ENCODE assay signal across 26 mouse cellular contexts in genomic region chr14:9646233-9646632, GRCm38 (mm10).
DNase-seq lines count a peak whose midpoint lies in the region; ATAC-seq and TF ChIP-seq lines count a peak whose summit lies in the region.
"Had no signal": no experiment of that assay in that cellular context is flagged by ENCODE, and none has a peak within 500 bp of the region (broad histone marks: within the 10 kb centered on the region; RNA-seq: fewer than 3 reads in every experiment).

No protein-coding gene starts in this region.

- H3K9me3 ChIP-seq in forebrain, embryonic 16.5 days (ENCODE audit: control insufficient read depth, low read length) = no peaks in the 10 kb centered on the region
- no peaks in the 10 kb centered on the region for H3K9me3 ChIP-seq in forebrain, embryonic 13.5 days (replicated peaks)
- no peaks in the 10 kb centered on the region for H3K9me3 ChIP-seq in heart, embryonic 12.5 days (replicated peaks)
- H3K9me3 ChIP-seq: embryonic facial prominence, embryonic 12.5 days; embryonic facial prominence, embryonic 15.5 days; heart, embryonic 15.5 days; hindbrain, embryonic 10.5 days; hindbrain, embryonic 13.5 days; intestine, embryonic 15.5 days had no signal

- peak; percentile 43; the same call in 1 of the 2 replicates for ATAC-seq in forebrain, embryonic 16.5 days
- ATAC-seq in forebrain, embryonic 13.5 days = no peak
- ATAC-seq in heart, embryonic 12.5 days (ENCODE audit: insufficient number of reproducible peaks, low FRiP score) = no peak
- no peak for ATAC-seq in granulocyte monocyte progenitor cell, adult 5-6 weeks (replicated peaks; ENCODE audit: poor library complexity, severe bottlenecking)
- ATAC-seq: CD4-positive, CD25-positive, alpha-beta regulatory T cell, adult 4 months; hindbrain, embryonic 16.5 days; intestine, embryonic 15.5 days had no signal

- no peaks in the 10 kb centered on the region for H3K36me3 ChIP-seq in forebrain, embryonic 16.5 days (ENCODE audit: control insufficient read depth, insufficient read depth)
- no peaks in the 10 kb centered on the region for H3K36me3 ChIP-seq in forebrain, embryonic 13.5 days (ENCODE audit: poor library complexity, severe bottlenecking)
- no peaks in the 10 kb centered on the region for H3K36me3 ChIP-seq in heart, embryonic 12.5 days
- H3K36me3 ChIP-seq: embryonic facial prominence, embryonic 12.5 days; embryonic facial prominence, embryonic 15.5 days; heart, embryonic 15.5 days; hindbrain, embryonic 10.5 days; hindbrain, embryonic 13.5 days; intestine, embryonic 15.5 days had no signal

- no peaks in the 10 kb centered on the region for H3K27me3 ChIP-seq in forebrain, embryonic 16.5 days (replicated peaks; ENCODE audit: control insufficient read depth, insufficient read depth, low read length)
- H3K27me3 ChIP-seq in forebrain, embryonic 13.5 days = 0 out of 2 replicates have a peak, but pooled peaks cover 4% of the 10 kb centered on the region
- H3K27me3 ChIP-seq in heart, embryonic 12.5 days (replicated peaks) = no peaks in the 10 kb centered on the region
- H3K27me3 ChIP-seq: embryonic facial prominence, embryonic 12.5 days; embryonic facial prominence, embryonic 15.5 days; heart, embryonic 15.5 days; hindbrain, embryonic 13.5 days; intestine, embryonic 15.5 days had no signal

- TF ChIP-seq CTCF in brain, embryonic 14.5 days (IDR thresholded peaks at IDR 0.05; ENCODE audit: borderline replicate concordance, extremely low read depth, insufficient read depth, insufficient read length) = no peak

- H3K27ac ChIP-seq in forebrain, embryonic 16.5 days (ENCODE audit: low read length) = peak overlapping the region; percentile 37
- H3K27ac ChIP-seq in forebrain, embryonic 13.5 days = no peak overlapping the region
- H3K27ac ChIP-seq in heart, embryonic 12.5 days (ENCODE audit: poor library complexity, severe bottlenecking) = no peak overlapping the region
- H3K27ac ChIP-seq: embryonic facial prominence, embryonic 12.5 days; embryonic facial prominence, embryonic 15.5 days; heart, embryonic 15.5 days; hindbrain, embryonic 10.5 days; hindbrain, embryonic 13.5 days; intestine, embryonic 15.5 days had no signal

- H3K4me3 ChIP-seq in forebrain, embryonic 16.5 days (replicated peaks; ENCODE audit: low read length) = no peak overlapping the region
- H3K4me3 ChIP-seq in forebrain, embryonic 13.5 days = no peak overlapping the region
- no peak overlapping the region for H3K4me3 ChIP-seq in heart, embryonic 12.5 days
- H3K4me3 ChIP-seq: embryonic facial prominence, embryonic 12.5 days; embryonic facial prominence, embryonic 15.5 days; heart, embryonic 15.5 days; hindbrain, embryonic 10.5 days; hindbrain, embryonic 13.5 days; intestine, embryonic 15.5 days had no signal

- no peak for TF ChIP-seq POLR2A in brain, embryonic 14.5 days (IDR thresholded peaks at IDR 0.05; ENCODE audit: borderline replicate concordance, extremely low read depth, insufficient read depth, insufficient read length, poor library complexity, severe bottlenecking)

- H3K4me1 ChIP-seq in forebrain, embryonic 16.5 days (replicated peaks; ENCODE audit: control insufficient read depth, insufficient read depth, low read length) = peaks cover 28% of the 10 kb centered on the region
- peaks cover 29% of the 10 kb centered on the region for H3K4me1 ChIP-seq in forebrain, embryonic 13.5 days
- H3K4me1 ChIP-seq in heart, embryonic 12.5 days (replicated peaks) = peaks cover 5% of the 10 kb centered on the region
- H3K4me1 ChIP-seq: embryonic facial prominence, embryonic 12.5 days; embryonic facial prominence, embryonic 15.5 days; heart, embryonic 15.5 days; intestine, embryonic 15.5 days had no signal

- peak; percentile 33 for DNase-seq in heart, adult 11 months
- peak; percentile 63 for DNase-seq in brain, adult 2 months (ENCODE audit: low read depth, low spot score)
- DNase-seq in brain, embryonic 14.5 days (ENCODE audit: low read depth) = peak; percentile 35
- no peak for DNase-seq in thymus, postnatal 0 days (ENCODE audit: low spot score)
- DNase-seq: adrenal gland, adult 2 months; adrenal gland, postnatal 14 days; cerebellum, adult 18-20 months; cerebellum, adult 9-10 months; cerebellum, postnatal 14 days; gastrocnemius, postnatal 25 days; heart, postnatal 10 days; heart, postnatal 36 days; kidney, adult 11 months had no signal

- no peak overlapping the region for H3K4me2 ChIP-seq in forebrain, embryonic 16.5 days (ENCODE audit: low read length)
- H3K4me2 ChIP-seq in forebrain, embryonic 13.5 days = no peak overlapping the region
- H3K4me2 ChIP-seq in heart, embryonic 12.5 days = no peak overlapping the region
- H3K4me2 ChIP-seq: embryonic facial prominence, embryonic 12.5 days; embryonic facial prominence, embryonic 15.5 days; heart, embryonic 11.5 days; heart, embryonic 15.5 days; hindbrain, embryonic 13.5 days; intestine, embryonic 15.5 days had no signal

- WGBS in forebrain, embryonic 16.5 days = 51% methylated on average over 7 of the region's 7 CpGs
- WGBS in forebrain, embryonic 13.5 days = 81% methylated on average over 7 of the region's 7 CpGs
- WGBS in heart, embryonic 12.5 days = 87% methylated on average over 7 of the region's 7 CpGs

- H3K9ac ChIP-seq in forebrain, embryonic 16.5 days (replicated peaks; ENCODE audit: low read depth, low read length) = no peak overlapping the region
- H3K9ac ChIP-seq in forebrain, embryonic 13.5 days = no peak overlapping the region
- no peak overlapping the region for H3K9ac ChIP-seq in heart, embryonic 12.5 days
- H3K9ac ChIP-seq: embryonic facial prominence, embryonic 12.5 days; embryonic facial prominence, embryonic 15.5 days; heart, embryonic 15.5 days; hindbrain, embryonic 13.5 days; intestine, embryonic 15.5 days had no signal
